Mouse (Mus musculus) embryonic facial prominence, embryonic 12.5 days (tissue): ENCODE results near the gene Cdkn2d. TPM values are rescaled to one million over a fixed set of nuclear protein-coding genes. Genes with fewer than 3 reads are reported as not detected.
"Not testable (repeated sequence)": the region's sequence is repeated elsewhere in the genome, so short reads cannot be mapped to it uniquely, and the experiment has no call there.

Experiments
- ATAC-seq: fragments of 200-750 bp; cut with Nextera tagmentation; 2 replicates; pipeline ENCODE4 v1.8.0; 2017; ENCODE audit not compliant: insufficient number of reproducible peaks, insufficient read depth, low FRiP score, low TSS enrichment
- H3K27ac ChIP-seq: fragments of 300-500 bp; sonication (generic); 2 replicates; pipeline ENCODE4 v1.5.1; 2016; ENCODE audit warnings: mild to moderate bottlenecking
- H3K27me3 ChIP-seq: fragments of 300-500 bp; sonication (generic); 2 replicates; pipeline ENCODE4 v1.6.1; 2016; ENCODE audit warnings: mild to moderate bottlenecking, moderate library complexity
- H3K36me3 ChIP-seq: fragments of 300-500 bp; sonication (generic); 2 replicates; pipeline ENCODE4 v1.6.1; 2016; ENCODE audit warnings: mild to moderate bottlenecking
- H3K4me1 ChIP-seq: fragments of 300-500 bp; sonication (generic); 2 replicates; pipeline ENCODE4 v1.6.1; 2016
- H3K4me2 ChIP-seq: fragments of 300-500 bp; sonication (generic); replicated peaks from 2 replicates; pipeline ENCODE4 v1.6.1; 2016; ENCODE audit warnings: mild to moderate bottlenecking, moderate library complexity
- H3K4me3 ChIP-seq: fragments of 300-500 bp; sonication (generic); 2 replicates; pipeline ENCODE4 v1.5.1; 2016; ENCODE audit warnings: mild to moderate bottlenecking
- H3K9ac ChIP-seq: fragments of 300-500 bp; sonication (generic); 2 replicates; pipeline ENCODE4 v1.6.1; 2016; ENCODE audit warnings: mild to moderate bottlenecking, moderate library complexity
- H3K9me3 ChIP-seq: fragments of 300-500 bp; sonication (generic); 2 replicates; pipeline ENCODE4 v1.6.1; 2016; ENCODE audit warnings: mild to moderate bottlenecking, moderate library complexity
- WGBS: fragments of 180-500 bp; shearing (Covaris S2); methylation state at CpG from one replicate; pipeline ENCODE4 v1.1.7; 2016; 5-methylcytosine and 5-hydroxymethylcytosine counted together
- polyA plus RNA-seq: library from polyadenylated mRNA; unstranded; fragments of >200 nt; fragmentation: Nextera tagmentation; extraction: Ambion mirVana; gene quantifications from 2 replicates; pipeline ENCODE4 v1.2.1, GENCODE M21; 2016

Cdkn2d gene
- polyA plus RNA-seq, 1 experiment from 2014 or later, result 51.7 TPM

DNA sequence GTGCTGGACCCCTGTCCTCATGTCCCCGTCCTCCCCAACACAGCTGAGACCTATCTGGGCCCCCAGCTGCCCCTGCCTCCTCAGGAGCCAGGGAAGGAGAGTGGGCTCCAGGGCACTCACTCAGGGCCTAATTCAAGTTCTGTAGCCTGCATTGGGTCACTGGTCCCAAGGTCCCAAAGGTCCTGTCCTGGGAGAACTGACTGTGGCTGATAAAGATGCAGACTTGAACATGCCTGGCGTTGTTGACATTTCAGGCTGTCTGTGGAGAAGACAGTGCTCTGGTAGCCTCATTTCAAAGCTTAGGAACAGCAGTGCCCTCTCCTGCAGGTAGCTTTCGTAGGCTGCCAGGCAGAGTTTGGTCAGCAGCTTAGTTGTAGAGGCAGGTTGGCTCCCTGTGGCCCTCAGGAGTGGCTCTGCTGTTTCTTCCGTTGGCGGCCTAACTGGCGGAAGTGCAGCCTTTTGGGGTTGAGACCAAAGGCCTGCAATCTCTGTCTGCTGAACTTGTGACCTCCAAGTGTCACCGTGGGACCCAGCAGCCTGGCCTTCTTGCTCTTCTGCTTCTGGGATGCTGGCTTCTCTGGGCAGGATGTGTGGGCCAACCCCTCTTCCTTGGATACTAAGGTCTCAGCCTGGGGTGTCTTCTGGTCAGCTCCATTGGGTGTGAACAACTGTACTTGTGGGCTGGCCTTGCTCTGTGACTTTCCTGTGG is 17.5 kb downstream of the Cdkn2d start:
- Histone ChIP-seq H3K9me3 (no peaks in the 10 kb centered on the region), H3K4me2 (no peak overlapping the region), H3K36me3 (peaks cover 91% of the 10 kb centered on the region), H3K27me3 (no peaks in the 10 kb centered on the region), H3K9ac (no peak overlapping the region), H3K4me1 (no peaks in the 10 kb centered on the region), H3K27ac (no peak overlapping the region), H3K4me3 (no peak overlapping the region)
- WGBS, result 81% methylated on average over 7 of the region's 7 CpGs
- ATAC-seq, result no peak

- H3K9ac ChIP-seq, result no peak overlapping the region
- no peak overlapping the region for H3K4me3 ChIP-seq
- no peak overlapping the region for H3K4me2 ChIP-seq
- no peaks in the 10 kb centered on the region for H3K9me3 ChIP-seq
- H3K27me3 ChIP-seq, result no peaks in the 10 kb centered on the region
- H3K27ac ChIP-seq, result no peak overlapping the region
- H3K36me3 ChIP-seq, result peaks cover 95% of the 10 kb centered on the region
- no peak for ATAC-seq
- 85% methylated on average over 8 of the region's 8 CpGs for WGBS
- no peaks in the 10 kb centered on the region for H3K4me1 ChIP-seq
Observed at GRCm38 (mm10) chr9:21273094-21273493, 18.1 kb downstream of the Cdkn2d start.

GRCm38 (mm10) chr9:21272391-21272790 is 18.8 kb downstream of the Cdkn2d start:
- Histone ChIP-seq H3K4me2 (no peak overlapping the region), H3K9me3 (no peaks in the 10 kb centered on the region), H3K4me3 (no peak overlapping the region), H3K36me3 (peaks cover 92% of the 10 kb centered on the region), H3K27me3 (no peaks in the 10 kb centered on the region), H3K9ac (no peak overlapping the region), H3K27ac (no peak overlapping the region), H3K4me1 (no peaks in the 10 kb centered on the region)
- ATAC-seq, result no peak
- 91% methylated on average over 9 of the region's 9 CpGs for WGBS

DNA sequence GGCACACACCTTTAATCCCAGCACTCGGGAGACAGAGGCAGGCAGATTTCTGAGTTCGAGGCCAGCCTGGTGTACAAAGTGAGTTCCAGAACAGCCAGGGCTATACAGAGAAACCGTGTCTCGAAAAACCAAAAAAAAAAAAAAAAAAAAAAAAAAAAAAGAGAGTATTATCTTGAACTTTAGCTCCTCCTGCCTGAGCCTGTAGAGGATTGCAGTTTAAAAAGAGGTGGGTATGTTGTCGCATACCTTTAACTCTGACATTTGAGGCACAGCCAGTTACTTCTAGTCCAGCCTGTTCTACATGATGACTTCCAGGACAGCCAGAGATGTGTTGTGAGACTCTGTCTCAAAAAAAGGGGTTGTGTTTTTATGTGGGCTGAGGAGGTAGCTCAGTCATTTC is 21.6 kb downstream of the Cdkn2d start:
- H3K9me3 ChIP-seq, H3K9ac ChIP-seq, H3K27ac ChIP-seq, H3K27me3 ChIP-seq, ATAC-seq, H3K4me3 ChIP-seq, H3K4me2 ChIP-seq: not testable (repeated sequence)
- 78% methylated on average over 5 of the region's 5 CpGs for WGBS
- Histone ChIP-seq H3K4me1 (peaks cover 15% of the 10 kb centered on the region), H3K36me3 (peaks cover 74% of the 10 kb centered on the region)

DNA sequence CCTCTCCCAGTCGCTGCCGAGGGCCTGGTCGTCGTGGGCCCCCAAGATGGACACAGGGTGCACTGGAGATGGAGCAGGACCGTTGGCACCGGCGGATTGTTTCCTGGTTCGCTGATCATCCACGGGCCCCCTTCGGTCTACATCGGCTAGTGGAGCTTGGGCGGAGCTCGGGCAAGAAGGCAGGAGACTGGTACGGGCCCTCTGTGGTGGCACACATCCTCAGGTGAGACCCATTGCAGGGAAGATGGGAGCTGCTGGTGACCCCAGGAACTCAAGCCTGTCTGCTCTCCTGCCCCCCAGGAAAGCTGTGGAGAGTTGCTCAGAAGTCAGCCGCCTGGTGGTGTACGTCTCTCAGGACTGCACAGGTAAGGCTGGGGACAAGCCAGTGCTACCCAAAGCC is 22.9 kb downstream of the Cdkn2d start:
- Histone ChIP-seq H3K9ac (no peak overlapping the region), H3K27me3 (no peaks in the 10 kb centered on the region), H3K9me3 (no peaks in the 10 kb centered on the region), H3K4me2 (no peak overlapping the region), H3K4me3 (no peak overlapping the region), H3K27ac (no peak overlapping the region), H3K36me3 (peaks cover 61% of the 10 kb centered on the region), H3K4me1 (peaks cover 19% of the 10 kb centered on the region)
- WGBS, result 95% methylated on average over 16 of the region's 16 CpGs
- ATAC-seq, result no peak

- Histone ChIP-seq H3K27me3 (no peaks in the 10 kb centered on the region), H3K4me2 (no peak overlapping the region), H3K36me3 (peaks cover 49% of the 10 kb centered on the region), H3K4me1 (peaks cover 19% of the 10 kb centered on the region), H3K9ac (no peak overlapping the region), H3K27ac (no peak overlapping the region), H3K9me3 (no peaks in the 10 kb centered on the region), H3K4me3 (no peak overlapping the region)
- no peak for ATAC-seq
- WGBS, result 89% methylated on average over 5 of the region's 5 CpGs
Observed at GRCm38 (mm10) chr9:21266889-21267288, 24.3 kb downstream of the Cdkn2d start.

DNA sequence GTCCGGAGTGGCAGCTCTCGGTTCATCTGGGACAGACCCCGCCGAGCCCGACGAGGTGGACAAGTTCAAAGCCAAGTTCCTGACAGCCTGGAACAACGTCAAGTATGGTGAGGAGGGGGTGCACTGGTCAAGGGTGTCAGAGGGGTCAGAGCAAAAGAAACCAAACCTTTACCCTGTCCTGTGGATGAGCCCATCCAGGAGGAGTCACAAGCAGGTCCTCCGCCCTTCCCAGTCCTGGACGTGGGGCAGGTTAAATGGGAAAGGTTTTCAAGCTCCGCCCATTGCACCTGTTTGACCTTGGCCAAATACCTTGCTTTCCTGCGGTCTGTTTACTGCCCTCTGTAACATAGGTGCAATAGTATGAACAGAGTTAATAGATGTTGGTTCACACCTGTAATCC is 25.6 kb downstream of the Cdkn2d start:
- H3K9me3 ChIP-seq, result no peaks in the 10 kb centered on the region
- ATAC-seq, result 0 out of 2 replicates have a peak, but pooled peaks have one; percentile 9
- peaks cover 19% of the 10 kb centered on the region for H3K4me1 ChIP-seq
- peak overlapping the region; percentile 81 for H3K9ac ChIP-seq
- no peaks in the 10 kb centered on the region for H3K27me3 ChIP-seq
- peaks cover 36% of the 10 kb centered on the region for H3K36me3 ChIP-seq
- WGBS, result 5% methylated on average over 11 of the region's 11 CpGs
- H3K4me2 ChIP-seq, result peak overlapping the region; percentile 82
- no peak overlapping the region for H3K27ac ChIP-seq
- peak overlapping the region; percentile 80 for H3K4me3 ChIP-seq

DNA sequence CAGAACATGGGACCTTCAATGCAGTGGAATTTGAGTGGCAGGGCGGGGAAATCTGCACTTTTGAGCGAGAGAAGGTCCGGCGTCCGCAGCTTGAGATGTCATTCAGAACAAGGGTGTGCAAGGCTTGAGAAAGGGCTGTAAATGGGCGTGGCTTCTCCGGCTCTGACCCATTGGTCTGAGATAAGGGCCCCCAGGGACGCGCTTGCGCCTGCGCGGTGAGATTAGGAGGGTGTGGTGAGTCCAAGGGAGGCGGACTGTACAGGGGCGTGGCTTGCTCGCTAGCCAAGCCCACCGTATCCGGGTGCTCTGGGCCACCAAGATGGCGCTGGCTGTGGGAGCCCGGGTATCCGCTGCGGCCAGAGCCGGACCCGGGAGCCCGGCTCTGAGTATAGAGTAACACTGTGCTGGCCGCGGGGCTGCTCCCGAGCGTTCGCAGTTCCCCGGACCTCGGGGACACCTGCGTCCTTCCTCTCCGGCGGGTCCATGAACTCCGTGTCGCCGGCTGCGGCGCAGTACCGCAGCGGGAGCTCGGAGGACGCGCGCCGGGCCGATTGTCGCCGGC is 26.1 kb downstream of the Cdkn2d start, which contains the start of gene Atg4d:
Gene Atg4d, plus strand, starts transcription at position 294 of the 562 bp plus-strand sequence.
- WGBS, result under 1% methylated on average over 49 of the region's 49 CpGs
- Histone ChIP-seq H3K9ac (peak within 1 kb of the TSS; percentile 81), H3K27ac (peak within 1 kb of the TSS; percentile 77), H3K36me3 (peaks cover 31% of the 10 kb centered on the region), H3K27me3 (no peaks in the 10 kb centered on the region), H3K9me3 (no peaks in the 10 kb centered on the region), H3K4me3 (peak within 1 kb of the TSS; percentile 80), H3K4me1 (peaks cover 19% of the 10 kb centered on the region), H3K4me2 (peak within 1 kb of the TSS; percentile 82)
- ATAC-seq, result peak; percentile 93

- Histone ChIP-seq H3K4me2 (peak overlapping the region; percentile 82), H3K9me3 (no peaks in the 10 kb centered on the region), H3K4me3 (peak overlapping the region; percentile 80), H3K27me3 (no peaks in the 10 kb centered on the region), H3K4me1 (peaks cover 19% of the 10 kb centered on the region), H3K9ac (peak overlapping the region; percentile 81; the same call in 1 of the 2 replicates), H3K36me3 (peaks cover 26% of the 10 kb centered on the region), H3K27ac (peak overlapping the region; percentile 77)
- peak; percentile 42 for ATAC-seq
- 15% methylated on average over 17 of the region's 17 CpGs for WGBS
Observed at GRCm38 (mm10) chr9:21264272-21264999, 26.8 kb downstream of the Cdkn2d start.

GRCm38 (mm10) chr9:21261831-21262230 is 29.4 kb downstream of the Cdkn2d start:
- no peaks in the 10 kb centered on the region for H3K9me3 ChIP-seq
- no peak overlapping the region for H3K9ac ChIP-seq
- no peaks in the 10 kb centered on the region for H3K27me3 ChIP-seq
- WGBS, result 68% methylated on average over 2 of the region's 2 CpGs
- H3K4me1 ChIP-seq, result peaks cover 17% of the 10 kb centered on the region
- H3K27ac ChIP-seq, result no peak overlapping the region
- peaks cover 5% of the 10 kb centered on the region; the same call in 1 of the 2 replicates for H3K36me3 ChIP-seq
- no peak for ATAC-seq
- no peak overlapping the region for H3K4me3 ChIP-seq
- no peak overlapping the region for H3K4me2 ChIP-seq

GRCm38 (mm10) chr9:21260491-21261040 is 30.6 kb downstream of the Cdkn2d start:
- H3K4me3 ChIP-seq, result no peak overlapping the region
- H3K36me3 ChIP-seq, result no peaks in the 10 kb centered on the region
- 61% methylated on average over 6 of the region's 6 CpGs for WGBS
- no peak overlapping the region for H3K27ac ChIP-seq
- no peaks in the 10 kb centered on the region for H3K27me3 ChIP-seq
- peaks cover 7% of the 10 kb centered on the region for H3K4me1 ChIP-seq
- no peak overlapping the region for H3K4me2 ChIP-seq
- no peaks in the 10 kb centered on the region for H3K9me3 ChIP-seq
- H3K9ac ChIP-seq, result no peak overlapping the region
- no peak for ATAC-seq
